Mouse (Mus musculus) frontal cortex, adult 2 months (tissue): Measurements from ENCODE around the gene Lrrc28. TPM values are rescaled to one million over a fixed set of nuclear protein-coding genes. Genes with fewer than 3 reads are reported as not detected.

Experiments used
- DNase-seq, 2 experiments: peaks; one replicate each; pipeline ENCODE4 v3.0.0; 2022; ENCODE audit warnings: low spot score in 1 of 2; ENCODE audit errors: extremely low spot score in 1 of 2
- polyA plus RNA-seq: library from polyadenylated mRNA; depleted of rRNA; stranded (reverse); fragments of >200 nt; gene quantifications from 2 replicates; pipeline ENCODE4 v1.2.3, GENCODE M21; 2012

Gene Lrrc28
- polyA plus RNA-seq, 1 experiment, result 37.4 TPM

DNA sequence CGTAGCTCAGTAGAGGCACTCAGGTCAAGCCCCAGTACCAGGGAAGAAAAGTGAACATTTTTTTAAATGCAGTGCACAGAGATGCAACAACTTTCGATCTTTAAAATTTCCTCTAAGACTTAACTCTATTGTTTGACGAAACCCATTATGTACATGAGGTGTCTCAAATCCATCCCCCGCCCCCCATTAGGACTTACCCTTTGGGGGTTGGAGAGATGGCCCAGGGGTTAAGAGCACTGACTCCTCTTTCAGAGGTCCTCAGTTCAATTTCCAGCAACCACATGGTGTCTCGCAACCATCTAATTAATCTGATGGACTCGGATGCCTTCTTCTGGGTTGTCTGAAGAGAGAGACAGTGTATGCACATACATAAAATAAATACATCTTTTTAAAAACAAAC, 1.1 kb upstream of the Lrrc28 start:
- DNase-seq, result no peak

DNA sequence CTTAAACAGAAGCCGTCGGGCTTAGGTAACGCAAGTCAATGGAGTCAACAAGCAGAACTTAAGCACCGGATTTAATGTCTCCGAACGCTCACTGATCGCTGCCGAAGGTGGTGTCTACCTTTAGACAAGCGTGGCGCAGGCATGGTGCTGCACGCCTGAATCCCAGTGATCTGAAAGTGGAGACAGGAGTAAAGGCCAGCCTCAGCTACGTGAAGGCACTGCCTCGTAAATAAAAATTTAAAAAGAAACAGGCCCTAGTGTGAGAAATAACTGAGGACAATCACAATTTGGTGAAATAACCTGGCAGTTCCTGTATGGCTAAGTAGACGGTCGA, 580 bp upstream of the Lrrc28 start:
- no peak for DNase-seq

DNA sequence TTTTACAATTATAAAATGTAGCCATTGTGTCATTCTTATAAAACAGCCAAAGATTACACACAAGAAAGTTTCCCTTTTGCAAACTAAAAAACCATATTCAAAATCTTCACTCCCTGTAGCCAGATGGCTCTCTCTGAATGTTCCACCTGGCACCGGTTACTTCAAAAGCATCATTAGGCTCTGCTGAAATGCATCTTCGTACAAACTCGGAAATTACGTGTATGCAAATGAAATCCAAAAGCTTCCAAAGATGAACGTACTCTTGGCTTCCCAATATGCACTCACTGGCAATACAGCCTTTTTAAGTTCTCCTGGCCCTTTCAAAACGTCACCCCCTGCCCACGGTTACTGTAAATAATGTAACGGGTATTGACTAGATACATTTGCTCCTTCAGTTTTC, 777 bp downstream of the Lrrc28 start:
- DNase-seq, result peak in 1 of 2 experiments; percentile 34

DNA sequence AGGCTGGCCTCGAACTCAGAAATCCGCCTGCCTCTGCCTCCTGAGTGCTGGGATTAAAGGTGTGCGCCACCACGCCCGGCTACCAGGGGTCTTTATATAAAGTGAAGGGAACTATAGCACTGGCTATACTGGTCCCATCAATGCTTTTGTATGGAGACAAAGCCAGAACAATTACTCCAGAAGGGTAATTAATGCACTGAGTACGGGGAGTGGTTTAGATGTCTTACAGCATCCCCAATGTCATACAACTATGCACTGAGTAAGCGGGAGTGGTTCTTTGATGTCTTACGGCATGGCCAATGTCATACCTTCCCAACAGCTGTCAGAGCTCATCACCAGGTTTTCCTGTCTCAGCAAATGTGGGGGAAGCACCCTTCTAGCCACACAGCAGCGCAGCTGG, 2.1 kb downstream of the Lrrc28 start:
- no peak for DNase-seq

DNA sequence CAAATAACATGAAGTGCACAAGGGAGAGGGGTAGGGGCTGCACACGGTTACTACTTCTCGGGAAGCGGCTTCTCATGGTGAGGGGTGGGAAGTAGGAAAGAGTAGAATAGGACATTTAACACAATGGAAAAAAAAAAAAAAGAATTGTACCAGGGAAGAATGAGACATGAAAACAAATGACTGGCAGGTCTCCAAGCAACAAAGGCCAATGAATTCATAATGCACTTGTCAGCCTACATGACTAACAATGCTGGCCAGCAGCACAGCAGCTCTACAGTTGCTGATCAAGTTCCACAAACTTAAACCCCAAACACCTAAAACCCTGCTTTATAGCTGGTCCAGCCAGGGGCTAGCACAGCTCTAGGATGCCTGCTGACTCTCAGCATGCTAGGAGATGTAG, 6.1 kb downstream of the Lrrc28 start:
- no peak for DNase-seq

DNA sequence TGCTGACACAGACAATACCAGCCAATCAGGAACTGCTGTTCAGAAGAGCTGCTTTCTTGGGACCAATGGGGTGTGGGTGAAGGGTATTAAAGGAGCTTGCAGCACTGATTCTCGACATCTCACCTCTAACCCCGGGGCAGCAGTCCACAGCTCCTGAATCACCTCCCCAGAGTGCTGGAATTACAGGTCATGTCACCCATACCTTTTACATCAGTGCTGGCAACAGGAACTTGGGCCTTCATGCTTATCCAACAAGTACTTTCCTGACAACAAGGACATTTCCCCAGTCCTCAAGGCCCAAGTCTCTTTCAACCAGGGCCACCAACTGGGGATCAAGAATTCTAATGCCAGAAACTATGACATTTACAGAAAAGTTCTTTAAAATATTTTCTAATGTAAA, 8.9 kb downstream of the Lrrc28 start:
- DNase-seq, result no peak

DNA sequence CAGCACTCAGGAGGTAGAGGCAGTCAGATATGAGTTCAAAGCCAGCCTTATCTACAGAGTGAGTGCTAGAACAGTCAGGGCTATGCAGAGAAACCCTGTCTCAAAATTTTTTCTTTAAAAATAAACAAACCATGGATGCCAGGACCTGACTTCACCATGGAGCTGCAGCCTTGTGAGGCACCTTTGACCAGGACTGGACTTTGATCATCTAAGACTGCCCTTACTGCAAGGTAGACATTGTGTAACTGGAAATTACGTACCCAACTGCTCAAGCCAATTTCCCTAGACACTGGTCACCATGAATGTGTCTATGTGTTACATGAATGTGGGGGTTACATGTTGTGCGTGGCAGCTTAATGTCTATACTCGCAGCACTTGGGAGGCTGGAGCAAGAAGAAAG, 10.9 kb downstream of the Lrrc28 start:
- DNase-seq, result no peak

DNA sequence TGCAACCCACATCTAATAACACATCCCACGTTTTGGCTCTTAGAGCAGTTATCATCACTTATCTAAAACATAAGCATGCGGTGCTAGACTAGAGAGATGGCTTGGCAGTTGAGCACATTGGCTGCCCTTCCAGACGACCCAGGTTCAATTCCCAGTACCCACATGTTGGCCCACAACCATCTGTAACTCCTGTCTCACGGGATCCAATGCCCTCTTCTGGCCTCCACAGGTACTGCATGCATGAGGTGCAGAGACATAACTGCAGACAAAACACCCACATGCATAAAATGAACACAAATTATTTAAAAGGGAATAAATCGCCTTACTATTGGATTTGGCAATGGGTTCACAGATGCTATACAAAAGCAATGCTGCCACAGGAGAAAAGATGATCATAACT, 12.7 kb downstream of the Lrrc28 start:
- no peak for DNase-seq

DNA sequence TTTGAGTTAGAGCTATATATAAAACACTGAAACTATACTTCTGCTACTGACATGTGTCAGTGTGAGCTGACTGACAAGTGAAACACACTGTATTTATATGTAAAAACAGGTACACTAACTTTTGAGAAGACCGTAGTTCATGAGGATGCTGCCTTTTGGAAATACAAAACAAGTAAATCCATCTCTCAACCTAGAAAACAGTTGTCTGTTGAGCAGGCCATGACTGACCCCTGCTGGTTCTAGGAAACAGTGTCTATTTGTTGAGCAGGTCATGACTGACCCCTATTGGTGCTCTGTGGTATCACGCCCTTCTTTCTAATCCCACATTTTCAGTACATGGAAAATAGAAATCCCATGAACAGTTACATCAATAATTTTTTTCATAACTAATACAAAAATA, 14.3 kb downstream of the Lrrc28 start:
- peak; percentile 52 to 93 for DNase-seq

- DNase-seq, result no peak
Measured at GRCm38 (mm10) chr7:67629681-67630080, 15.4 kb downstream of the Lrrc28 start.

GRCm38 (mm10) chr7:67626671-67627070, 18.4 kb downstream of the Lrrc28 start:
- DNase-seq, result no peak

DNA sequence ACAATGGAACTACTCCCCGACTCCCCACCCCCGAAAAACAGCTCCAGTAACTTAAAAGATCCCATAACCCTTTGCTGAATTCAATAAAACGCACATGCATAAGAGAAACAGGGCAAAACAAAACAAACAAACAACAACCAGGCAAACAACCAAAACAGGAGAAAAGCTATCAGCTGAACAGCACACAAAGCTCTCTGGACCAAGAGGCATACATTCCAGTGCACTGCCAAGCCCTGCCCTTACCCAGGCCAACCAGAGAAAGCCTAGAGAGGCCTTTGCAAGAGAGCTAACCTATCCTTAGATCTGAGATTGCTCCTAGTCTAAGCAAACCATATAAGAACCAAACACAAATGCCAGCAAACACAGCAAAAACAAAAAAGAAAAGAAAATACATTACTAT, 22.9 kb downstream of the Lrrc28 start:
- no peak for DNase-seq

DNA sequence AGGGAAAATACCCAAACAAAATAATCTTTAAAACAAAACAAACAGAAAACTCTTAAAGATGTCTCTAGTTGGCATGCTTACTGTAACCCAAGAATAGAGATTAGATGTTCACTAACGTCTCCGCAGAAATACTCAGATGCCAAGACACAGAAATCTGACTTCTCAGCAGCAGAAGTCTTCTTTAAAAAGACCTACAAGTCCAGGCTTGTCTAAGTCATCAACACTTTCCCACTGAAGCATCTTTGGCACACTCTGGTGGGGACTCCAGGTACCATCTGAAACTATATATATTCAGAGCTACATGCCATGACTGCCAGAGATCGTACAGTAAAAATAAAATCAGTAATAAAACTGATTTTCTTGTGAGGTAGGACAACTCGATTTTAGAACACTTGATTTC, 25.2 kb downstream of the Lrrc28 start:
- peak in 1 of 2 experiments; percentile 61 for DNase-seq

DNA sequence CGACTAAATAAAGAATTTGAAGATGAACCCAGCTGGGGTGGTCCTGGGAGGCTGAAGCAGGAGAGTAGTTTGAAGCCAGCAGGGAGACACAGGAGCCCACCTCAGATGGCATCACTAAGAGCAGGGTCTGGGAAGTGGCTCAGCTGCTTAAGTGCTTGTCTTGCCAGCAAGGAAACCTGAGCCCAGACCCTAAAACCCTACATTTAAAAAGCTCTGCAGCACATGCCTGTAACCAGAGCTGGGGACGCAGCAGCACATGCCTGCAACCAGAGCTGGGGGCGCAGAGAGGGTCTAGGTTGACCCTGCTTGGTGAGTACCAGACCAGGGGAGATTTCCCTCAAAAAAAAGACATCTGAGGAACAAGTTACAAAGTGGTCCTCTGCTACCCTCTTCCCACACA, 26.8 kb downstream of the Lrrc28 start:
- no peak for DNase-seq

- DNase-seq, result no peak
Measured at GRCm38 (mm10) chr7:67617646-67618045, 27.4 kb downstream of the Lrrc28 start.

- DNase-seq, result no peak
Measured at GRCm38 (mm10) chr7:67616890-67617289, 28.2 kb downstream of the Lrrc28 start.

GRCm38 (mm10) chr7:67614464-67614861, 30.6 kb downstream of the Lrrc28 start:
- DNase-seq, result no peak

DNA sequence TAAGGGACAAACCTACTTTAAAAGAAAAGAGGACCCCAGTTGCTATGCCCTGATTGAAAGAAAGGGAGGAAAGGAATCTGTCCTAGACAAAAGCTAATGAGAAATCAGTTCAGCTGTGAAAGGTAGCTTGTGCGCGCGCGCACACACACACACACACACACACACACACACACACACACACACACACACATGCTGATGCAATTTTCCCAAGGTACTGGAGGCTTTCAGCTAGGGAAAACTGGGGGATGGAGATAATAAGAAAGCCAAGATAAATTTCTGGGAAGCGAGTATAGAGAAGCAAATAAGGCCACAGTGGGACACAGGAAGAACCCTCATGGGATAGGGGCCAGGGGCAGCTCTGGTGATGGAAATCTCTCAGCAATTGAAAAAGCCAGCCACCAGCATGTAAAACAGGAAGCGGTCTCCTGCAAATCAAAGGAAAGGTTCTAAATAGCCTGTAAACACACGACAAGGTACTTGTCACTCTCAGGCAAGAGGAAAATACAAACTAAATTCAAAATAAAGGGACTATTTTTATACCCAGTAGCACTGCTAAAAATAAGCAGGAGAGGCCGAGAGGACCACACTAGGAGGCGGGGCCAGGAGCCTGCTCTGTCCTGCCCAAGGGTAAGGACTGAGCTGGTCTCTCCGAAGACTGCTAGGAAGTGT, 31.1 kb downstream of the Lrrc28 start:
- DNase-seq, result no peak

GRCm38 (mm10) chr7:67608348-67609024, 36.6 kb downstream of the Lrrc28 start:
- no peak for DNase-seq

GRCm38 (mm10) chr7:67607669-67608347, 37.3 kb downstream of the Lrrc28 start:
- no peak for DNase-seq

GRCm38 (mm10) chr7:67606250-67606649, 38.8 kb downstream of the Lrrc28 start:
- DNase-seq, result no peak

DNA sequence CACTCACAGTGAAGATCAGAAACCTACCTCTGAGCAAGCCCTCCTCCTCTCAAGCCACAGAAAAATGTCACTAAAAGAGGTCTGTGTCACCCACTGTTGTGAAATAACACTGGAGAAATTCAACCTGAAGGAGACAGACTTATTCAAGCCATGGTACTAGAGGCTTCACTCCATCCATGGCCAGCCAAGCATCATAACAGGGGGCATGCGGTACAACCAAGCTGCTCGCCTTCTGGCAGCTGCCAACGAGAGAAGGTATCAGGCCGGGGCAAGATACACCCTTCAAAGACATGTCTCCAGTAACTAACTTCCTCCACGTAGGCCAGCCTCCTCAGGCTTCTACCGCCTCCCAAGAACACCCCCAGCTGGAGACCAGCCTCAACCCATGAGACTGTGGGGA, 40.0 kb downstream of the Lrrc28 start:
- DNase-seq, result no peak
